Mouse (Mus musculus): Measurements from ENCODE around the gene Jam2. TPM values are rescaled to one million over a fixed set of nuclear protein-coding genes. Genes with fewer than 3 reads are reported as not detected.

The Jam2 gene
- polyA plus RNA-seq, 1 experiment from 2014 or later = 6.3 TPM

DNA sequence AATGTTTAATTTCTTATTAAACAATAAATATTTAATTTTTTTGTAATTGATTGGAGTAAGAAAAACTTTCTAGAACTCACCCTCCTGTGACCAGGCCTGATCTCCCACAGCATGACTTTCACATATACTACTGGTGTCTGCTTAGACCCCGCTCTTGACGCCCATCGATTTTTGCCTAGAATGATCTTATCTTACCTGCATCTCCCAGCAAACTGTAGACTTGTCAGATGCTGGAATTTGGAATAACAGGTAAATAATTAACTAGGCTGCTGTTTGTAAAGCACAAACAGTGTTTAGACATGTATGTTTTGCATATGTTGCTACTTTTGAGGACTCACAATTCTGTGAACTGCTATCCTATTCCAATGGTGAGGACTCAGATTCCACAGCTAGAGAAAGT, 32.3 kb downstream of the Jam2 start:
- H3K4me1 ChIP-seq (replicated peaks; ENCODE audit: control insufficient read depth, insufficient read depth) = no peaks in the 10 kb centered on the region
- DNase-seq (ENCODE audit: low spot score) (no peak), ATAC-seq (ENCODE audit: low FRiP score, low TSS enrichment) (no peak)
- no peaks in the 10 kb centered on the region for H3K9me3 ChIP-seq (ENCODE audit: control insufficient read depth, low read length)
- H3K4me2 ChIP-seq (replicated peaks; ENCODE audit: low read depth) = no peak overlapping the region
- H3K4me3 ChIP-seq (ENCODE audit: low read depth, low read length) = no peak overlapping the region
- no peak overlapping the region for H3K27ac ChIP-seq (replicated peaks)
- H3K27me3 ChIP-seq (ENCODE audit: control insufficient read depth, insufficient read depth, low read length) = no peaks in the 10 kb centered on the region
- no peaks in the 10 kb centered on the region for H3K36me3 ChIP-seq (ENCODE audit: control insufficient read depth, insufficient read depth, low read length)
- 84% methylated on average over 3 of the region's 3 CpGs for WGBS
- no peak for TF ChIP-seq EP300 (optimal IDR thresholded peaks at IDR 0.05)
- TF ChIP-seq CTCF (IDR thresholded peaks at IDR 0.05; ENCODE audit: low read depth) = no peak
- no peak overlapping the region for H3K9ac ChIP-seq (ENCODE audit: low read length)

DNA sequence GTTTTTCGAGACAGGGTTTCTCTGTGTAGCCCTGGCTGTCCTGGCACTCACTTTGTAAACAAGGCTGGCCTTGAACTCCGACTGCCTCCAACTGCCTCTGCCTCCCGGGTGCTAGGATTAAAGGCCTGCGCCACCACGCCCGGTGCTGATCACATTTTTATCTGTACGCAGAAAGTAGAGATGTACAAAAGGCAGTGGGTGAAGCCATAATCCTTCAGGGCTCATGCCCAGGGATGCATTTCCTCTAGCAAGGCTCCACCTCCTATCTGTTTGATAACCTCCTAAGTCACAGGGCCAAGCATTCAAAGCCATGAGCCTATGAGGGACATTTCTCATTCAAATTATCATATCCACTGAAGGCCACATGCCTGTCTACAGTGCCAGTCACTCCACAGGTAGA, 34.0 kb downstream of the Jam2 start:
- Histone ChIP-seq H3K4me3 (ENCODE audit: low read depth, low read length) (no peak overlapping the region), H3K27ac (replicated peaks) (no peak overlapping the region), H3K27me3 (ENCODE audit: control insufficient read depth, insufficient read depth, low read length) (no peaks in the 10 kb centered on the region), H3K9ac (ENCODE audit: low read length) (no peak overlapping the region), H3K36me3 (ENCODE audit: control insufficient read depth, insufficient read depth, low read length) (no peaks in the 10 kb centered on the region), H3K9me3 (ENCODE audit: control insufficient read depth, low read length) (no peaks in the 10 kb centered on the region), H3K4me1 (replicated peaks; ENCODE audit: control insufficient read depth, insufficient read depth) (no peaks in the 10 kb centered on the region), H3K4me2 (replicated peaks; ENCODE audit: low read depth) (no peak overlapping the region)
- TF ChIP-seq CTCF (IDR thresholded peaks at IDR 0.05; ENCODE audit: low read depth) (no peak), EP300 (optimal IDR thresholded peaks at IDR 0.05) (no peak)
- WGBS = 89% methylated on average over 7 of the region's 7 CpGs
- no peak for DNase-seq (ENCODE audit: low spot score)
- ATAC-seq (ENCODE audit: low FRiP score, low TSS enrichment) = no peak

DNA sequence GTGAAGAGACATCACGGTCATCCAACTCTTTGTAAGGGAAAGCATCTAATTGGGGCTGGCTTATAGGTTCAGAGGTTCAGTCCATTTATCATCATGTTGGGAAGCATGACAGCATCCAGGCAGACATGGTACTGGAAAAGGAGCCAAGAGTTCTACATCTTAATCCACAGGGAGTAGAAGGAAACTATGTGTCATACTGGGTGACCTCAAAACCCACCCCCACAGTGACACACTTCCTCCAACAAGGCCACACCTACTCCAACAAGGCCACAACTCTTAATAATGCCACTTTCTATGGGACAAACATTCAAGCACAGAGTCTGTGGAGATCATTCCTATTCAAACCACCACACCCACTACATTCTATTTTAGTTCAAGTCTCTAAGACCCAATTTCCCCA, 36.3 kb downstream of the Jam2 start:
- DNase-seq (ENCODE audit: low spot score) (no peak), ATAC-seq (ENCODE audit: low FRiP score, low TSS enrichment) (no peak)
- no peak overlapping the region for H3K27ac ChIP-seq (replicated peaks)
- no peaks in the 10 kb centered on the region for H3K9me3 ChIP-seq (ENCODE audit: control insufficient read depth, low read length)
- no peak for TF ChIP-seq EP300 (optimal IDR thresholded peaks at IDR 0.05)
- TF ChIP-seq CTCF (IDR thresholded peaks at IDR 0.05; ENCODE audit: low read depth) = no peak
- H3K4me3 ChIP-seq (ENCODE audit: low read depth, low read length) = no peak overlapping the region
- no peaks in the 10 kb centered on the region for H3K4me1 ChIP-seq (replicated peaks; ENCODE audit: control insufficient read depth, insufficient read depth)
- no peaks in the 10 kb centered on the region for H3K27me3 ChIP-seq (ENCODE audit: control insufficient read depth, insufficient read depth, low read length)
- H3K4me2 ChIP-seq (replicated peaks; ENCODE audit: low read depth) = no peak overlapping the region
- H3K36me3 ChIP-seq (ENCODE audit: control insufficient read depth, insufficient read depth, low read length) = no peaks in the 10 kb centered on the region
- no peak overlapping the region for H3K9ac ChIP-seq (ENCODE audit: low read length)
- WGBS = 78% methylated on average over 1 of the region's 1 CpGs

GRCm38 (mm10) chr16:84813852-84814251, 39.9 kb downstream of the Jam2 start:
- H3K4me2 ChIP-seq (replicated peaks; ENCODE audit: low read depth) = no peak overlapping the region
- no peak overlapping the region for H3K4me3 ChIP-seq (ENCODE audit: low read depth, low read length)
- no peaks in the 10 kb centered on the region for H3K4me1 ChIP-seq (replicated peaks; ENCODE audit: control insufficient read depth, insufficient read depth)
- H3K36me3 ChIP-seq (ENCODE audit: control insufficient read depth, insufficient read depth, low read length) = no peaks in the 10 kb centered on the region
- TF ChIP-seq CTCF (IDR thresholded peaks at IDR 0.05; ENCODE audit: low read depth) (no peak), EP300 (optimal IDR thresholded peaks at IDR 0.05) (no peak)
- H3K27me3 ChIP-seq (ENCODE audit: control insufficient read depth, insufficient read depth, low read length) = no peaks in the 10 kb centered on the region
- WGBS = 73% methylated on average over 8 of the region's 8 CpGs
- no peak overlapping the region for H3K27ac ChIP-seq (replicated peaks)
- no peaks in the 10 kb centered on the region for H3K9me3 ChIP-seq (ENCODE audit: control insufficient read depth, low read length)
- ATAC-seq (ENCODE audit: low FRiP score, low TSS enrichment) (no peak), DNase-seq (ENCODE audit: low spot score) (no peak)
- H3K9ac ChIP-seq (ENCODE audit: low read length) = no peak overlapping the region

DNA sequence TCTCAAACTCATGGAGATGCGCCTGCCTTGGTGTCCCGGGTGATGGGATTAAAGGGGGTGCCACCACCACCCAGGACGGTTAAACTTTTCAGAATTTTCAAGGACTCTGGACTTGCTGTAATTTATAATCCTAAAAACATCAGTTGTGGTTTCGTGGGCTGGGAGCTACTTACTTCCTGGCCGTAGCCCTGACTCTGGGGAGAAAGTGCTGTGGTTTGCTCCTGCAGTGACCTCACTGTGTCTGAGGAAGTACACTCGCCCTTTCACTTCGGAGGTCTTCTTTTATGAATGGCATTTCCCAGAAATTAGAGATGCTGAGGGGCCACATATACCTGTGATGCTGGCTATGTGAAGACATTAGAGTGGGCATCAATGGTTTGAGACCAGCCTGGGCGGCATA, 40.6 kb downstream of the Jam2 start:
- Histone ChIP-seq H3K36me3 (ENCODE audit: control insufficient read depth, insufficient read depth, low read length) (no peaks in the 10 kb centered on the region), H3K4me3 (ENCODE audit: low read depth, low read length) (no peak overlapping the region), H3K4me1 (replicated peaks; ENCODE audit: control insufficient read depth, insufficient read depth) (no peaks in the 10 kb centered on the region), H3K9me3 (ENCODE audit: control insufficient read depth, low read length) (no peaks in the 10 kb centered on the region), H3K27ac (replicated peaks) (no peak overlapping the region), H3K4me2 (replicated peaks; ENCODE audit: low read depth) (no peak overlapping the region), H3K27me3 (ENCODE audit: control insufficient read depth, insufficient read depth, low read length) (no peaks in the 10 kb centered on the region), H3K9ac (ENCODE audit: low read length) (no peak overlapping the region)
- no peak for ATAC-seq (ENCODE audit: low FRiP score, low TSS enrichment)
- no peak for TF ChIP-seq CTCF (IDR thresholded peaks at IDR 0.05; ENCODE audit: low read depth)
- no peak for TF ChIP-seq EP300 (optimal IDR thresholded peaks at IDR 0.05)
- 71% methylated on average over 8 of the region's 8 CpGs for WGBS
- DNase-seq (ENCODE audit: low spot score) = no peak

GRCm38 (mm10) chr16:84817423-84817822, 43.5 kb downstream of the Jam2 start:
- Histone ChIP-seq H3K4me3 (ENCODE audit: low read depth, low read length) (no peak overlapping the region), H3K36me3 (ENCODE audit: control insufficient read depth, insufficient read depth, low read length) (no peaks in the 10 kb centered on the region), H3K27ac (replicated peaks) (no peak overlapping the region), H3K9ac (ENCODE audit: low read length) (no peak overlapping the region), H3K27me3 (ENCODE audit: control insufficient read depth, insufficient read depth, low read length) (no peaks in the 10 kb centered on the region), H3K4me1 (replicated peaks; ENCODE audit: control insufficient read depth, insufficient read depth) (no peaks in the 10 kb centered on the region), H3K9me3 (ENCODE audit: control insufficient read depth, low read length) (no peaks in the 10 kb centered on the region), H3K4me2 (replicated peaks; ENCODE audit: low read depth) (no peak overlapping the region)
- WGBS = 33% methylated on average over 7 of the region's 7 CpGs
- ATAC-seq (ENCODE audit: low FRiP score, low TSS enrichment) = no peak
- TF ChIP-seq CTCF (IDR thresholded peaks at IDR 0.05; ENCODE audit: low read depth) (peak; percentile 80), EP300 (optimal IDR thresholded peaks at IDR 0.05) (no peak)
- DNase-seq (ENCODE audit: low spot score) = no peak
